Mouse (Mus musculus) kidney, adult 18-20 months (tissue): ENCODE results near the gene Pum2.
A peak's percentile ranks its signal among the peaks of the same experiment; 100 is the strongest.
"Not testable (repeated sequence)": the region's sequence is repeated elsewhere in the genome, so short reads cannot be mapped to it uniquely, and the experiment has no call there.

ENCODE experiments used
- DNase-seq: peaks from one replicate; pipeline ENCODE4 v3.0.0; 2021

The Pum2 gene

DNA sequence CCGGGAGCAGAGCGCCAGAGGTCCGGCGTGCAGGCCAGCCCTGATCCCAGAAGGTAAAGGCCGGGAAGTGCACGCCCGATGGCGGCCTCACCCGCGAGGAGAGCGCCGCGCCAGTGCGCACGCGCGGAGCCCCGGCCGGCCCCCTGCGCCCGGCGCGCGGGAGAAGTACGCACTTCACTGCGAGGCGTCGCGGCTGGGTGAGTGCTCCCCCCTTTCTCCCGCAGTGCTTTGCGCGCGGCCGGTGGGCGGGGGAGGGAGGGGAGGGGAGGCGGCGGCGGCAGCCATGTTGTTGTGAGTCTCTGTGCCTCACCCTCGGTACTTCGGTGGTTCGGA, at the start of gene Pum2:
Gene Pum2, plus strand, starts transcription at position 161 of the 333 bp plus-strand sequence.
- DNase-seq: peak; percentile 92

DNA sequence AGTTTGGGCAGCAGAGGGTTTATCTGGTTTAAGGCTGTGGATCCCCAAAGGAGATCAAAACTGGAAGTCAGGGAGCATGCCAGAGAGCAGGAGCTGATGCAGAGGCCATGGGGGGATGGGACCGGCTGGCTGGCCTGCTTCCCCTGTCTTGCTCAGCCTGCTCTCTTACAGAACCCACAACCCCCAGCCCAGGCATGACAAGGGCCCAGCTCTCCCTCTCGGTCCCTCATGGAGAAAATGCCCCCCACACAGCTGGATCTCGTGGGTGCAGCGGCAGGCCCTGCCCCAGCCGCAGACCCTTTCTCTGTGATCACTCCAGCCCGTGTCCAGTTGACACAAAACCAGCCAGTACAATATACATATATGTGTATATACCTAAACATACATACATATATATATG, 44.4 kb upstream of the Pum2 start:
- no peak for DNase-seq

DNA sequence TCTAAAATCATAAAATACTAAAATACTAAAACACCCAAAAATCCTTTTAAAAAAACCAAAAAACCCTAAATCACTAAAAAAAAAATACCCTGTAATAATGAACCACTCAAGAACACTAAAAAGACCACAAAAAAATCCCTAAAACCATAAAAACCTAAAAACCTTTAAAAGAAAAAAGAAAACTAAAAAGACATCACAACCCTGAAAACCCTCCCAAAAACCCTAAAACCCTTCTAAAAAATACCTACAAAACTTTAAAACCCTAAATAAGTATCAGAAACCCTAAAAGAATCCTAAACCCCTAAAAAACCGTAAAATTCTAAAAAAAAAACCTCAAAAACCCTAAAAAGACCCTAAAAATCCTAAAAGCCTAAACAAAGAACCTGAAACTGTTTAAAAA, 42.2 kb upstream of the Pum2 start:
- no peak for DNase-seq

DNA sequence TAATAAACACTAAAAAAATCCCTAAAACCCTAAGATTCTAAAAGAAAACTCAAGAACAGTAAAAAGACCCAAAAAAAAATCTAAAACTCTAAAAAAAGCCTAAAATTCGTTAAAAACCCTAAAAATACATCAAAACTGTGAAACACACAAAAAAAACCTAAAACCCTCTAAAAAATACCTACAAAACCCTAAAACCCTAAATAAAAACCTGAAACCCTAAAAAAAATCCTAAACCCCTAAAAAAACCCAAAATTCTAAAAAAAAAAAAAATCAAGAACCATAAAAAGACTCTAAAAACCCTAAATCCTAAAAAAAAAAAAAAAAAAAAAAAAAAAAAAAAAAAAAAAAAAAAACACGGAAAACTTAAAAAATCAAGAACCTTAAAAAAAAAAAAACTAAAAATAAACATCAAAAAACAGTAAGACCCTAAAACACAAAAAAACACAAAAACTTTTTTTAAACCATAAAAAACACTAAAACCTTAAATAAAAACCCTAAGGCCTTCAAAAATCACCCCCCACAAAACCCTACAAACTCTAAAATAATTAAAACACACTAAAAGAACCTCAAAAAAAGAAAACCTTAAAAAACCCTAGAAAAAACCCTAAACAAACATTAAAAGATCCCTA, 41.1 kb upstream of the Pum2 start:
- DNase-seq: no peak

DNA sequence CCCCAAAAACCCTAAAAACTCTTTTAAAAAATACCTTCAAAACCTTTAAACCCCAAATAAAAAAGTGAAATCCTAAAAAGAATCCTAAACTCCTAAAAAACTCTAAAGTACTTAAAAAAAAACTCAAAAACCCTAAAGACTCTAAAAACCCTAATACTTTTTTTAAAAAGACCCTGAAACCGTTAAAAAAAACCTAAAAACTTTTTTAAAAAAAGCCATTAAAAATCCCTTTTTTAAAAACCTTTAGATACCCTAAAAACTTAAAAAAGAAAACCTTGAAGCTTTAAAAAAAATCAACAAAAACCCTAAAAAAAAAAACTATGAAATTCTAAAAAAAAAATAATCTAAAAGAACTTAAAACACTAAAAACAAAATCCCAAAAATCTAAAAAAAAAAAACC, 39.6 kb upstream of the Pum2 start:
- no peak for DNase-seq

DNA sequence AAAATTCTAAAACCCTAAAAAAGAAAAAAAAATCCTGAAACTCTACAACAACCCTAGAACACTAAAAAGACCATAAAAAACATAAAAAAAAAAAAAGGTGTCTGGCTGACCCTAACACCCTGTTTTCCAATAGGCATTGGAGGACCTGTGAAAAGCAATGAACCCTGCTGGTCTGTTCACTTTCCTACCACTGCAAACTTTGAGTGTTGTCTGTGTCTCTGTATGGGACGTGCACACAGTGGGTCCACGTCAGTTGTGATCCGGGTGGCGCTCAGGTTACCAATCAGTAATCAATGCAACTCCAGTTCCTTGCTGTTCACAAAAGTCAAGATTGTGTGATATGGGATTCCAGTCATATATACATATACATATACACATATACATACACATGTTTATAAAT, 38.4 kb upstream of the Pum2 start:
- DNase-seq: no peak

DNA sequence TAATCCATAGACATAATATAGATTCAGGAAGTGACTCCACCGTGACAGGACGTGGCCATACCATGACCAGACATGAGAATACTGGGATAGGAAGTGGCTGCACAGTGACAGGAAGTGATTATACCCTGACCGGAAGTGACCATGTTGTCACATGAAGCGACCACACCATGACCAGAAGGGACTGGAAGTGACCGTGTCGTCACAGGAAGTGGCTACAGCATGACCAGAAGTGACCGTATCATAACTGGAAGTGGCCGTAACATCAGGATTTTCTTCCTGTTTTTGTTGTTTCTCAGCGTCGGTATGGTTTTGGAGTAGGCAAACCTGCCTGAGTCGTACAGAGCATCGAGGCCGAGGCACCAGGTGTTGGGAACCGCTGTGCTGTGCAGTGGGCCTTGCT, 37.0 kb upstream of the Pum2 start:
- DNase-seq: no peak

DNA sequence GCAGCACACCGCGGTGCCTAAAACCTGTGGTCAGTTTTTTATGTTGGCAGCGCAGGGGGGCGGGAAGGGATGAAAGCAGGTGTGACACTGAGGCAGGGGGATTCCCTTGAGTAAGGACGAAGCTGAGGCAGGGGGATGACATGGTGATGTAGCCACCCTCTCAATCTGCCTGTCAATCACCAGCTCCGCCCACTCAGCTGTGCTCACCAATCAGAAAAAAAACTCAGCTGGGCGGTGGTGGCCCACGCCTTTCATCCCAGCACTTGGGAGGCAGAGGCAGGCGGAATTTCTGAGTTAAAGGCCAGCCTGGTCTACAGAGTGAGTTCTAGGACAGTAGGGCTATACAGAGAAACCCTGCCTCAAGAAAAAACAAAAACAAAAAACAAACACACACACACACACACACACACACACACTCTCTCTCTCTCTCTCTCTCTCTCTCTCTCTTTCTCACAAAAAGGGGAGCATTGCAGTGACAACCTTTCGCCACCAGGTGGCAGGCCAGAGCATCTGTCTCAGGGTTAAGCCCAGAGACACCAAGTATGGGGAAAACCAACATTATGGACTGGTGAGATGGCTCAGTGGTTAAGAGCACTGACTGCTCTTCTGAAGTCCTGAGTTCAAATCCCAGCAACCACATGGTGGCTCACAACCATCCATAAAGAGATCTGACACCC, 35.4 kb upstream of the Pum2 start:
- DNase-seq: peak; percentile 80

DNA sequence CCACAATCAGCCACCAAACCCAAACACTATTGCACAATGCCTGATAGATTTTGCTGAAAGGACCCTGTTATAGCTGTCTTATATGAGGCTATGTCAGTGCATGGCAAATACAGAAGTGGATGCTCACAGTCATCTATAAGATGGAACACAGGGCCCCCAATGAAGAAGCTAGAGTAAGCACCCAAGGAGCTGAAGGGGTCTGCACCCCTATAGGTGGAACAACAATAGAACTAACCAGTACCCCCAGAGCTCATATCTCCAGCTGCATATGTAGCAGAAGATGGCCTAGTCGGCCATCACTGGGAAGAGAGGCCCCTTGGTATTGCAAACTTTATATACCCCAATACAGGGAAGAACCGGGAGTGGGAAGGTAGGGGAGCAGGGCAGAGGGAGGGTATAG, 33.7 kb upstream of the Pum2 start:
- not testable (repeated sequence) for DNase-seq

DNA sequence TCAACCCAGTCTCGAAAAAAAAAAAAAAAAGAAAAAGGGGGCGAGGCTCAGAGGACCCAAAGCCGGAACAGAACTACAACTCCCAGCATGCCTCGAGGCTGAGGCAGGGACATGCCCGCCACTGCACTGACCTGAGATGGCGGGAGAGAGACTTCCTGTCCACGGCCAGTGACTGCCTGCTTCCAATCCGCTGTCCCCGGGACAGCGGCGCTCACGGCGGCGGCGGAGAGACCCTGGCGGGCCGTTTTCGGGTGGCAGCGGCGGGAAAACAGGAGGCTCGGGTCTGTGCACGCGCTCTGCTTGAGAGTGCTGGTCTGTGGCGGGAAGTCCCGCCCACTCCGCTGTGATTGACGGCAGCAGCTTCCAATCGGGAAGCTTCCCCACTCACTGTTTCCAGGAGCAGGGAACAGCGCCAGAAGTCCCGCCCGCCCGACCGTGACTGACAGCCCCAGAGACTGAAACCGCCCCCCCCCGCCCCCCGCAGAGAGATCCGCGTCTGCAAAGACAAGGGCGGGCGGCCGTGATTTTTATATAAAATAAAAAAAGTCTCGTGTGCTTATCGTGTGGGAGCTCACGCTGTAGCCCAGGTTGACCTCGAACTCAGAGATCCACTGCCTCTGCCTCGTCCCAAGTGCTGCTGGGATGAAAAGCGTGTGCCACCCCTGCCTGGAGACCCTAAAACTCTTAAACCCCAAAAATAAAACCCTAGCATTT, 33.1 kb upstream of the Pum2 start:
- DNase-seq: peak; percentile 100

DNA sequence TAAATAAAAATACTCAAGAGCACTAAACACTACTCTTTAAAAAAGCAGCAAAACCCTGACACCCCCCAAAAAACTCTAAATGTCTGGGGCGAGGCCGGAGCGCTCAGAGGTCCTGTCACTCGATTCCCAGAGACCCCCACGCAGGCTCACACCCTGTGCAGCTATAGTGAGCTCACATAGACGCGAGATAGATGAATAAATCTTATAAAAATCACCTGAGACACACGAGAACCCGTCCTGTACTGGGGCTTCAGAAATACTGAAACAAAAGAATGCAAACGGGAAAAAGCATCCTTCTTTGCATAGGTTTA, 32.6 kb upstream of the Pum2 start:
- DNase-seq: peak; percentile 13

DNA sequence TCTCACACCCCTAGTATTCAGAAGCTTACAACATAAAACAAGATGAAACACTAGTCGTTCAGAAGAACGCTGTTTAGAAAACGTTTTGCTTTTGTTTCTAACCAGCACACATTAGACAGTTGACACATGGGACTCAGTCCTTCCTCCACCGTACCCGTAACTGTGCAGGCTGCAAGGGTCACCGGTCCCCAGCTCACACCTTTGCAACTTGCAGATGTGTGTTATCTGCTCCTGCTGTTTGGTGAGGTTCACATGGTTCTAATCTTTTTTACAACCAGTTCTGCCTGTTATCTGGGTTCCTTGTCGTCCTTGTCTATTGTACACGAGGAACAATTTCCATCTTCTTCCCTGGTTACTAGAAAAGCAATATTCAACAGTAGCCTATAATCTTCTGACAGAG, 25.7 kb upstream of the Pum2 start:
- not testable (repeated sequence) for DNase-seq

DNA sequence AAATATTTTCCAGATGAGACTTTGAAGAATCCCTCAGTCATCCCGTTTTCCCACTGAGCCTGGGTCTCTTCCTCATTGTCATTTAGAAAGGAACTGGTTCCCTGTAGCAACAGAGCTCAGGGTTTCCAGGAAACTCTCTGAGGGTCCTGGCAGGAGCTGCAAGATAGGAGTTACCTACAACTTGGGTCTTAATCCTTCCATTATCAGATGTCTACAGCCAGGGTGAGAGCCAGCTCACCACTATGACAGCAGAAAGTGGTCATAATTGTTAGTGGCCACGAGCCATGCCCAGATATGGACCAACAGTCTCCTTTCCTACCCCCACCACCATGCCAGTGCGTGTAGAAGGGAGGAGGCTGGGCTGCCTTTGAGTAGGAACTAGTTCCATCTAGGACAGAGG, 23.9 kb upstream of the Pum2 start:
- not testable (repeated sequence) for DNase-seq

DNA sequence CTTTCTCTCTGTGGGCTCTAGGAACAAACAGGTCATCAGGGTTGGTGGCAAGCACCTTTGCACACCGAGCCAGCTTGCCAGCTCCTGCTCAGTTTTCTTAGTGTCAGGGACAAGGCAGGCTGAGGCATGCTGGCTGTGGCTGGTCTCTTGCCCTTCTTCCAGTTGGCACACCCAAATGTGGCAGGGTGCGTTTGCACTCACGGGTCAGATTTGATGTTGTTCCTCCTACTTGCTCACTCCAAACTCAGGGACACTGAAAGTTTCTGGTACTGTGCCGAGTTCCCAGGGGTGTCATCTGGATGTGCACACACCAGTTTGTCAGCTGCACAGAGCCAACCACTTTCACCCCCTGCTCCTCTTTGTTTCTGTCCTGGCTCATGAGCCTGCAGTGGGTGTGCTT, 17.3 kb upstream of the Pum2 start:
- DNase-seq: no peak

DNA sequence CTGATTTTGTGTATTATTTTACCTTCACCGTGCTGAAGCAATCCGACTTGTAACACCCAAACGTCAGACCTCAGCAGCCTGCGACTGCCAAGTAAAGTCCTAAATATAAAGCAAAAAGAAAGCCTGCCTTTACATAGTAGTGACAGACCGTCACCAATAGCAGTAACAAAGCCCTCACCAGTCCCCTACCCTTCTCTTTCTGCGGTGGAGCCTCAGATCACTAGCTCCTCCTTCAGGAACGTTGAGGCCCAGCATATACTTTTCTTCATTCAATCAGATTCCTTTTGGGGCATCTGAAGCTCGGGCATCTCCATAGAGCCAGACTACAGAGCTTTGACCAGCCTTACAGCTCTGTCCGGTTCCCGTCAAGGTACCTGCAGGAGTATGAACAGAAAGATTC, 16.8 kb upstream of the Pum2 start:
- no peak for DNase-seq

DNA sequence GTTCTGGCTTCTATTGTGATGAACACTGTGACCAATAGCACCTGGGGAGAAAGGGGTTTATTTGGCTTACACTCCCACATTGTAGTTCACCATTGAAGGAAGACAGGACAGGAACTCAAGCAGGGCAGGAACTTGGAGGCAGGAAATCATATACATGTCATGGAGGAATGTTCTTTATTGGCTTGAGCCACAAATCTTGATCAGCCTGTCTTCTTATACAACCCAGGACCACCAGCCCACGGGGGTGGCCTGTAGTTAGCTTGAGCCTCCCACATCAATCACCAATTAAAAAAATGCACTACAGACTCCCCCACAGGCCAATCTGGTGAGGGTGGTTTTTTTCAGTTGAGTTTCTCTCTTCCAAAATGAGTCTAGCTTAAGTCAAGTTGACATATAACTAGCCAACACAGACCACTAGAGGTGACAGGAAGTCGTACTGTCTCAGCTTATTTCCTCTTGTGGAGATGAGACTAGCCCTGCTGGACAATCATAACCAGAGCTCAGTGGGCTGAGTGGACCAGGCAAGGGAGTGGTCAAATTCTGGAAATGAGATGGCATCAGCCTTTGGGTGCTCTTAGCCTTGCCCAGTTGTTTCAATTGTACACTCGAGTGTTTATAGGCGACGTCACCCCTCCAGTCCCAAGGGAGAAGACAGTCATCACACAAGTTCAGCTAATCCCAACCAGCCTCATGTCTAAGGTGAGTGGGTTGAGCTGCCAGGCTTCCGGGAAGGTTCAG, 16.1 kb upstream of the Pum2 start:
- DNase-seq: no peak

DNA sequence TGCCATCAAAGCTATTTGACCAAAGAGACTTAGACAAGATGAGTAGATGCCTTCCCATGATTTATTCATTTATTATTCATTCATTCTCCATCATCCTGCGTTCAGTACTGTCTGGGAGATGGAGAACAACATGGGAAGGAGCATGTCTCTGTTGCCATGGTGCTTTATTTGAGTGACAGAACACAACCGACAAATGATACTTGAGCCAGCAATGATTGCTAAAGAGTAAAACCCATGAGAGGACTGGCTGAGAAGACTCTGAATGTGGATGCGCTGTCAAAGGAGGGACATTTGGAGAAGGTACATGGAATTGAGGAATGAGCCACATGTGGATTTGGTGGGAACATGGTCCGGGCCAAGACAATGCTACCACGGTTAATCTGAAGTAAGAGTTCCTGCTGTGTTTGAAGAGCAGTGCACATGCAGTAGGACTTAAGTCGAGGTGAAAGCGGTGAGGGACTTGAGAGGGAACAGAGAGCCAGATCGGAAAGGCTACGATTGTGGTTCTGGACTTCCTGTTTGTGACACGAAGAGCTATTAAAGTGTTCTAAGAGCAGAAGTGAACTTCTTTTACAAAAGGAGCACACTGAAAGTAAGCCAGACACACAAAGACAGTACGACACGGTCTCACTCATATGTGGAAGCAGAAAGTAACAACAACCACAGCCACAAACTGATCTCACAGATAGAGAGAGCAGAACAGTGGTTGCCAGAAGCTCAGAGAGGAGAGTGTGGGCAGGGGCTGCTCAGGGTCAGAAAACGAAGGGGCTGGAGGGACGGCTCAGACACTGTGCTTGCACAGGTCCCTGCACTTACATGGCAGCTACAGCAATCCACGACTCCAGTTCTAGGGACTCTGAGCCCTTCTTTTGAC, 14.3 kb upstream of the Pum2 start:
- no peak for DNase-seq

DNA sequence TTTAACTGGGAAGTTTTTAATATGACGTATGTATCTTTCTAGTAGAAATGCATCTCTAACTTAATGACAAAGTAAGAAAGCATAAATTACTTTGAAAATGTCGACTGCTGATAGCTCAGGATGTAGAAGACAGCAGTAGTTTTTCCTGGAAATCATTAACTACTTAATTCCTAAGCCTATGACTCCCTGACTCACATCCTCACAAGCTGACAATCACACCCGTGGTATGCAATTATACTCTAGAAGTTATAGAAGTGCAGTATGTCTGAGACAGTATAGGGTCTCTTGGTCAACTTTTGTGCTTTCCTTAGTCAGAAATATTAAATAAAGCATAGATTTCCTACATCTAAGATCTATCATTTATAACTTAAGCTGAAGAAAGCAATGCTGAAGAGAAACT, 12.2 kb upstream of the Pum2 start:
- DNase-seq: no peak

DNA sequence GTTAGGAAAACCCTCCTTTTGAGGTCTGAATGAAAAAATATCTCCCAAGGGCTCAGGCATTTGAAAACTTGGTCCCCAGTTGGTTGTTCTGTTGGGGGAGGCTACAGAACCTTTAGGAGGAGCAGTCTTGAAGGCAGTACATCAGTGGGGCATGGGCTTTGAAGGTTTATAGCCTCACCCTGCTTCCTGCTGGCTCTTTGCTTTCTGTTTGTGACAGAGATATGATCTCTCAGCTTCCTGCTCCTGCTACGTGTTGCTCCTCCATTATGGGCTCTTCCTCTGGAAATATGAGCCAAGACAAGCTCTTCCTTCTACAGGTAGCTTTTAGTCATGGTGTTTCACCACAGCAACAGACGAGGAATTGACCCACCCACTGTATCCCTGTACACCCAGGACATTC, 11.8 kb upstream of the Pum2 start:
- no peak for DNase-seq

DNA sequence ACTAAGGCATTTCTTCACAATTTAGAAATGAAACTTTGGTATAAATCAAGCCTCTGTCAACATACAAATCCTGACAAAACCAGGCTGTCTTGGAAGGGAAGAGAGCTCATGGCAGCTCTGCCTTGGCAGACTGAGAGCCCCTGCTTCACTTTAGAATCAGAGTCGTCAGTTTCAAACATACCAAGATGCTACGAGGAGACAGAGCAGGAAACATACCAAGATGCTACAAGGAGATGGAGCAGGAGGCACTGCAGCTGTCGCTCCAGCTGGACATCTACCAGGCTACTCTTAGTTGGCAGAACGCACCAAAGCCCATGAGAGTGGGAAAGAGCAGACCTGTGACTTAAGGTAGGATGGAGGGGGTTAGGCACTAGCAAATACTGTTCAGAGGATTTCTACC, 11.2 kb upstream of the Pum2 start:
- no peak for DNase-seq

DNA sequence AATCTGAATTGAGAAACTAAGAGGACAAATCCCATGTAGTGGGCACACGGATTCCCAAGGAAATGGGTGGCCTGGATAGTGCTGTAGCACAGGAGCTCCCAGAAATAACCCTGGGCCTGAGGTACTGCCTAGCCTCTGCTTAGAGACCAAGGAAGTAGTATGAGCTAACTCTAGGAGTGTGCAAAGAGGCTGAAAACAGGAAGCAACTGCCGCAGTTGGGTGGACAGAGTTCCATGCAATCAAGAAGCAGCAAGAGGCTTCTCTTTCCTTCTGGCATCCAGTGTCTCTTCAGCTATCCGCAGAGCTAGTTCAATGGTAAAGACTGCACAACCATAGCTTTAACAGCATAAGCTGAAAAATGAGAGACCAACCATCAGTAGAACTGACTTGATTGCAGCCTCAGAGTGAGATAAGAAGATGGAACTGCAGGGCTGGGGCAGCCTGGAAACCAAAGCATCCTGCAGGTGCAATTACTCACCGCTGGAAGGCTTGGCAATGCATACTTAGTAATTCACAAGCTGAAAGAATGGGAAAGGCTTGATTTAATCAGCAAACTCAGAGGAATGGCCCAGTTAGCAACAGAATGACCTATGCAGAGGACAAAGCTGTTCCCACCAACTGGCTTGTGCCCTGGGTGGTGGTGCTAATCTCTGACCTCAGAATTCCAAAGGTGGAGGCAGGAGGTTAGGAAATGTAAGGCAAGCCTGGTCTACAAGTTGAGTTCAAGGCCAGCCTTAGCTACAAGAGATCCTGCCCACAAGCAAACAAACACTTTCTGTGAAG, 6.3 kb upstream of the Pum2 start:
- no peak for DNase-seq

DNA sequence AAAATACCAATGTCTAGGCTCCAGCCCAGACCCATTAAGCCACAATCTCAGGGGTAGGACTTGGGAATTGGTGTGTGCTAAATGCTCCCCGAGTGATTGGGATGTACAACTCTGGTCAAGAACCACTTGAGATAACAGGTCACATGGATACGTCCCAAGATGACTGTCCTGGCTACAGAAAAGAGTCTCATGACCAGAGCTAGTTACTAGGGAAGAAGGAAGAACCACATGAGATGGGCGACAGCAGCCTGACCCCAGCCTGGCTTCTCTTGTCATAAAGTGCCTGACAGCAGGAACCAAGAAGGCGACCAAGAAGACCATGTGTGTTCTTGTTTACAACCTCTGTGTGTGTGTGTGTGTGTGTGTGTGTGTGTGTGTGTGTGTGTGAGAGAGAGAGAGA, 4.5 kb upstream of the Pum2 start:
- no peak for DNase-seq
